ENCODE assay signal across 8 mouse cellular contexts in genomic region chr11:110379661-110380309, GRCm38 (mm10). TPM values are rescaled to one million over a fixed set of nuclear protein-coding genes. Genes with fewer than 3 reads are reported as not detected.
DNase-seq lines count a peak whose midpoint lies in the region; ATAC-seq and TF ChIP-seq lines count a peak whose summit lies in the region.

No protein-coding gene starts in this region.

- peak; percentile 49 for DNase-seq in MEL (ENCODE audit: low read depth, low spot score)
- DNase-seq in cerebellum, adult 9-10 months: peak; percentile 34
- peak; percentile 14 to 15 for DNase-seq in frontal cortex, postnatal 25 days (ENCODE audit: low spot score in 2 of 2)
- DNase-seq in hindbrain, embryonic 11.5 days (ENCODE audit: low spot score): peak; percentile 55
- DNase-seq in layer of hippocampus, postnatal 10 days (ENCODE audit: low spot score in 2 of 2): peak; percentile 29 to 54
- DNase-seq in ovary, postnatal 14 days (ENCODE audit: low spot score): peak; percentile 41
- peak; percentile 91 for DNase-seq in yolk sac, embryonic 10.5 days (ENCODE audit: low spot score)

- peak overlapping the region; percentile 32 for H3K4me2 ChIP-seq in hindbrain, embryonic 11.5 days (replicated peaks; ENCODE audit: low read depth, low read length)
- H3K4me2 ChIP-seq in lung, embryonic 16.5 days (ENCODE audit: low read depth, low read length): peak overlapping the region; percentile 66

- 13% methylated on average over 20 of the region's 20 CpGs for WGBS in hindbrain, embryonic 11.5 days
- 5% methylated on average over 20 of the region's 20 CpGs for WGBS in lung, embryonic 16.5 days

- no peak; the same call in 1 of the 2 replicates for ATAC-seq in hindbrain, embryonic 11.5 days (ENCODE audit: low FRiP score)
- ATAC-seq in lung, embryonic 16.5 days (ENCODE audit: low read depth): peak; percentile 96

- H3K4me3 ChIP-seq in MEL (ENCODE audit: control insufficient read depth in 1 of 2, insufficient read depth in 1 of 2, low read depth in 2 of 2, low read length in 2 of 2): peak overlapping the region; percentile 16 to 35; a peak in 2 of 4 replicates
- peak overlapping the region; percentile 3; the same call in 1 of the 2 replicates for H3K4me3 ChIP-seq in hindbrain, embryonic 11.5 days (ENCODE audit: low read depth, low read length)
- peak overlapping the region; percentile 43 for H3K4me3 ChIP-seq in lung, embryonic 16.5 days (ENCODE audit: low read length)

- no peak for TF ChIP-seq CTCF in MEL (IDR thresholded peaks at IDR 0.05 in 2 of 3, conservative IDR thresholded peaks at IDR 0.05 in 1 of 3; ENCODE audit: control insufficient read depth in 1 of 3, insufficient read depth in 1 of 3, low read depth in 2 of 3, low read length in 3 of 3, poor library complexity in 1 of 3, severe bottlenecking in 1 of 3)

- no peaks in the 10 kb centered on the region for H3K27me3 ChIP-seq in MEL (ENCODE audit: control insufficient read depth in 1 of 2, insufficient read depth in 2 of 2, low read length in 2 of 2)
- H3K27me3 ChIP-seq in hindbrain, embryonic 11.5 days (ENCODE audit: control insufficient read depth, insufficient read depth, low read length): no peaks in the 10 kb centered on the region
- H3K27me3 ChIP-seq in lung, embryonic 16.5 days (ENCODE audit: control insufficient read depth, insufficient read depth, low read depth, low read length): no peaks in the 10 kb centered on the region

- TF ChIP-seq EP300 in MEL (IDR thresholded peaks at IDR 0.05; ENCODE audit: low read depth in 1 of 2, low read length in 2 of 2): no peak

- peak overlapping the region; percentile 19; the same call in 1 of the 2 replicates for H3K9ac ChIP-seq in MEL (ENCODE audit: control insufficient read depth, low read depth, low read length, poor library complexity, severe bottlenecking)
- no peak overlapping the region for H3K9ac ChIP-seq in hindbrain, embryonic 11.5 days (ENCODE audit: low read depth, low read length)
- H3K9ac ChIP-seq in lung, embryonic 16.5 days (ENCODE audit: low read length): peak overlapping the region; percentile 52

- no peaks in the 10 kb centered on the region for H3K9me3 ChIP-seq in MEL (replicated peaks; ENCODE audit: insufficient read depth, low read length)
- no peaks in the 10 kb centered on the region for H3K9me3 ChIP-seq in hindbrain, embryonic 11.5 days (ENCODE audit: control insufficient read depth, low read length)
- no peaks in the 10 kb centered on the region; the same call in 1 of the 2 replicates for H3K9me3 ChIP-seq in lung, embryonic 16.5 days (ENCODE audit: control insufficient read depth, low read length)

- no peak for TF ChIP-seq POLR2A in MEL (IDR thresholded peaks at IDR 0.05; ENCODE audit: control insufficient read depth in 1 of 2, insufficient read depth in 1 of 2, low read depth in 1 of 2, low read length in 2 of 2, poor library complexity in 1 of 2)

- no peaks in the 10 kb centered on the region for H3K79me2 ChIP-seq in MEL (ENCODE audit: control insufficient read depth, insufficient read depth, low read length, poor library complexity)

- no peaks in the 10 kb centered on the region for H3K36me3 ChIP-seq in MEL (ENCODE audit: control insufficient read depth in 1 of 2, insufficient read depth in 2 of 2, low read length in 2 of 2)
- no peaks in the 10 kb centered on the region for H3K36me3 ChIP-seq in hindbrain, embryonic 11.5 days (ENCODE audit: control insufficient read depth, insufficient read depth, low read length)
- H3K36me3 ChIP-seq in lung, embryonic 16.5 days (ENCODE audit: control insufficient read depth, insufficient read depth, low read length): no peaks in the 10 kb centered on the region

- no peak overlapping the region for H3K27ac ChIP-seq in MEL (ENCODE audit: control insufficient read depth, low read depth, low read length)
- H3K27ac ChIP-seq in hindbrain, embryonic 11.5 days (ENCODE audit: low read depth, low read length): no peak overlapping the region
- peak overlapping the region; percentile 46; the same call in 1 of the 2 replicates for H3K27ac ChIP-seq in lung, embryonic 16.5 days (ENCODE audit: low read length)

- no peaks in the 10 kb centered on the region for H3K4me1 ChIP-seq in MEL (ENCODE audit: control insufficient read depth in 1 of 2, insufficient read depth in 2 of 2, low read length in 2 of 2)
- H3K4me1 ChIP-seq in hindbrain, embryonic 11.5 days (replicated peaks; ENCODE audit: control insufficient read depth, insufficient read depth, low read length): no peaks in the 10 kb centered on the region
- H3K4me1 ChIP-seq in lung, embryonic 16.5 days (replicated peaks; ENCODE audit: control insufficient read depth, insufficient read depth, low read length): peaks cover 10% of the 10 kb centered on the region

- no peak for TF ChIP-seq RAD21 in MEL (IDR thresholded peaks at IDR 0.05; ENCODE audit: low read depth, low read length)

TF ChIP-seq in MEL, 35 proteins besides CTCF, POLR2A, EP300 and RAD21:
- TF ChIP-seq CHD2 (IDR thresholded peaks at IDR 0.05; ENCODE audit: low read length) (no peak), USF1 (IDR thresholded peaks at IDR 0.05; ENCODE audit: low read depth, low read length) (peak; percentile 81)

RNA-seq across cellular contexts. Expression of gene Map2k6, which starts 19.1 kb away (rescaled TPM):
- total RNA-seq in MEL (2012; rRNA removed): 1.9 and 2.1 TPM in 2 replicates
- 1 to 10 TPM in 1 of 2 experiments, not detected in 1; 3.2 TPM for polyA plus RNA-seq in MEL (2012; ENCODE audit: insufficient read depth in 1 of 2, insufficient read length in 2 of 2, low read depth in 1 of 2, low replicate concordance in 2 of 2, missing spikeins in 1 of 2)
- polyA plus RNA-seq in hindbrain, embryonic 11.5 days (2014; fragmentation: Nextera tagmentation; extraction: Ambion mirVana): 34.7 and 37.6 TPM in 2 replicates
- 10 to 100 TPM; 28.8 to 31.1 TPM for total RNA-seq in layer of hippocampus, postnatal 10 days (2021)
- polyA plus RNA-seq in lung, embryonic 16.5 days (2015; fragmentation: Nextera tagmentation; extraction: Ambion mirVana): 16.8 and 17.6 TPM in 2 replicates

RNA-seq across cellular contexts. Expression of gene Abca5, which starts 42.3 kb away (rescaled TPM):
- 0.33 and 0.35 TPM in 2 replicates for total RNA-seq in MEL (2012; rRNA removed)
- under 1 TPM in 1 of 2 experiments, not detected in 1; 0.78 TPM for polyA plus RNA-seq in MEL (2012; ENCODE audit: insufficient read depth in 1 of 2, insufficient read length in 2 of 2, low read depth in 1 of 2, low replicate concordance in 2 of 2, missing spikeins in 1 of 2)
- 4.3 and 6.5 TPM in 2 replicates for polyA plus RNA-seq in hindbrain, embryonic 11.5 days (2014; fragmentation: Nextera tagmentation; extraction: Ambion mirVana)
- 10 to 100 TPM; 30.0 to 31.9 TPM for total RNA-seq in layer of hippocampus, postnatal 10 days (2021)
- polyA plus RNA-seq in lung, embryonic 16.5 days (2015; fragmentation: Nextera tagmentation; extraction: Ambion mirVana): 4.2 and 4.4 TPM in 2 replicates

Comparison
In these comparisons a context has a peak if more than half of its experiments do, and no peak if none do; other contexts are left out.
1. DNase-seq: peak in every context shown above with its lines; median percentile 91 in yolk sac, embryonic 10.5 days; 55 in hindbrain, embryonic 11.5 days; 49 in MEL; 42 in layer of hippocampus, postnatal 10 days; 41 in ovary, postnatal 14 days; 34 in cerebellum, adult 9-10 months; 14 in frontal cortex, postnatal 25 days.